Mouse (Mus musculus) urinary bladder, postnatal 10 days (tissue): Measurements from ENCODE around the gene Ghdc.

Experiments used
- DNase-seq: peaks from one replicate; pipeline ENCODE4 v3.0.0; 2022; ENCODE audit warnings: low spot score

Ghdc gene

DNA sequence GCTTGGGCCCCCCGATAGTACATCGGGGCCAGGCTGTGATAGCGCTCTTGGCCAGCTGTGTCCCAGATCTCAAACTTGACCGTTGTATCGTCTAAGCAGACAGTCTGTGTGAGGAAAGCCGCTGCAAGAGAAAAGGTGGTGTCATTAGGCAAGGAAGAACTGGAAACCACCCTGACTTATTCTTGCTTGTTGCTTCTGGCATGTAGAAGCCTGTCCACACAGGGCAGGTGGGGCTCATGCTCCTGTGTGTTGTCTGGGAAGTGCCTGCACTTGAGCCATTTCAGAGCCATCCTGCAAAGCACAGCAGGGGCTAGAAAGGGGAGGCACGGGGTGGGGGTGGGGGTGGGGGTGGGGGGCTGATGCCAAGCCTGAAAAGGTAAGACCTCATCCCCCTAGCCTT, 52.3 kb downstream of the Ghdc start:
- no peak for DNase-seq

DNA sequence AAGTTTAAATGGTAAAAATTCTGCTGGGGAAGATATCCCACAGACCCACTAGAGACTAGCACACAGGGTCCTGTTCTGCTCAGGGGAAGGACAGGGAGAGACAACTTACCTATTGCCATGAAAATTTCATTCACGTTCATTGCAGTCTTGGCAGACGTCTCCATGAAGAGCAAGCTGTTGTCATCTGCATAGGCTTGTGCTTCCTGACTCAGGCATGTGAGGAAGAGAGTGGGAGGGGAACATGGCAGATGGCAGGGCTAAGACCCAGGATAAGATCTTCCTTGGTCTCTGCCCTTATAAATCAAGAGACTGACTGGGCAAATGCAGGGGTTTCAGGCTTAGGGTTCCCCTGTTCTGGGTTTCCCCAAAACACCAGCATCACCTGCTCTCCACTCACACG, 54.1 kb downstream of the Ghdc start:
- DNase-seq = no peak
